In genomic region chr19:26731121-26731520, GRCm38 (mm10) we compare ENCODE assay signal across 23 mouse cellular contexts.
A peak's percentile ranks its signal among the peaks of the same experiment; 100 is the strongest.
DNase-seq lines count a peak whose midpoint lies in the region; ATAC-seq and TF ChIP-seq lines count a peak whose summit lies in the region.
"Had no signal": no experiment of that assay in that cellular context is flagged by ENCODE, and none has a peak within 500 bp of the region (broad histone marks: within the 10 kb centered on the region; RNA-seq: fewer than 3 reads in every experiment).

No protein-coding gene starts in this region.

- TF ChIP-seq POLR2A in limb, embryonic 14.5 days (IDR thresholded peaks at IDR 0.05; ENCODE audit: borderline replicate concordance, extremely low read depth, insufficient read depth, insufficient read length), result no peak

- no peak overlapping the region for H3K4me2 ChIP-seq in forebrain, embryonic 13.5 days
- H3K4me2 ChIP-seq in forebrain, embryonic 12.5 days, result no peak overlapping the region
- peak overlapping the region; percentile 18 for H3K4me2 ChIP-seq in embryonic facial prominence, embryonic 14.5 days (ENCODE audit: low read depth, low read length)
- H3K4me2 ChIP-seq in limb, embryonic 14.5 days (replicated peaks; ENCODE audit: low read depth, low read length, severe bottlenecking), result no peak overlapping the region
- H3K4me2 ChIP-seq: heart, embryonic 11.5 days; hindbrain, embryonic 14.5 days; liver, embryonic 11.5 days; midbrain, embryonic 15.5 days; neural tube, embryonic 15.5 days had no signal

- no peak overlapping the region for H3K27ac ChIP-seq in forebrain, embryonic 13.5 days
- no peak overlapping the region for H3K27ac ChIP-seq in forebrain, embryonic 12.5 days
- H3K27ac ChIP-seq in embryonic facial prominence, embryonic 14.5 days (replicated peaks; ENCODE audit: low read depth, low read length), result peak overlapping the region; percentile 39
- H3K27ac ChIP-seq in limb, embryonic 14.5 days (replicated peaks; ENCODE audit: low read depth, low read length), result 0 out of 2 replicates have a peak overlapping the region, but pooled peaks have one; percentile 26
- H3K27ac ChIP-seq: hindbrain, embryonic 14.5 days; midbrain, embryonic 15.5 days; neural tube, embryonic 15.5 days had no signal

- intact Hi-C loops in heart, postnatal 25 days (cut with DNase I), result loop anchor here (5.0 kb wide), 1 partner anchor 696 kb away; the partner anchor contains the start of gene Pum3

- no peak overlapping the region for H3K4me3 ChIP-seq in forebrain, embryonic 13.5 days
- no peak overlapping the region for H3K4me3 ChIP-seq in forebrain, embryonic 12.5 days (replicated peaks)
- H3K4me3 ChIP-seq in embryonic facial prominence, embryonic 14.5 days (ENCODE audit: low read depth, low read length), result no peak overlapping the region
- H3K4me3 ChIP-seq in limb, embryonic 14.5 days (replicated peaks; ENCODE audit: low read length), result no peak overlapping the region
- H3K4me3 ChIP-seq: midbrain, embryonic 15.5 days; neural tube, embryonic 15.5 days had no signal

- no peaks in the 10 kb centered on the region for H3K9me3 ChIP-seq in forebrain, embryonic 13.5 days (replicated peaks)
- no peaks in the 10 kb centered on the region for H3K9me3 ChIP-seq in forebrain, embryonic 12.5 days
- no peaks in the 10 kb centered on the region for H3K9me3 ChIP-seq in embryonic facial prominence, embryonic 14.5 days (ENCODE audit: control insufficient read depth, low read length)
- H3K9me3 ChIP-seq in limb, embryonic 14.5 days (ENCODE audit: control insufficient read depth, low read length), result no peaks in the 10 kb centered on the region
- H3K9me3 ChIP-seq: midbrain, embryonic 15.5 days; neural tube, embryonic 15.5 days had no signal

- H3K4me1 ChIP-seq in forebrain, embryonic 13.5 days, result peaks cover 26% of the 10 kb centered on the region
- H3K4me1 ChIP-seq in forebrain, embryonic 12.5 days, result peaks cover 7% of the 10 kb centered on the region
- peaks cover 35% of the 10 kb centered on the region for H3K4me1 ChIP-seq in embryonic facial prominence, embryonic 14.5 days (ENCODE audit: control insufficient read depth, insufficient read depth, low read length)
- H3K4me1 ChIP-seq in limb, embryonic 14.5 days (ENCODE audit: control insufficient read depth, insufficient read depth, low read length), result peaks cover 30% of the 10 kb centered on the region

- no peaks in the 10 kb centered on the region for H3K36me3 ChIP-seq in forebrain, embryonic 13.5 days (ENCODE audit: poor library complexity, severe bottlenecking)
- no peaks in the 10 kb centered on the region for H3K36me3 ChIP-seq in forebrain, embryonic 12.5 days (replicated peaks)
- H3K36me3 ChIP-seq in embryonic facial prominence, embryonic 14.5 days (ENCODE audit: control insufficient read depth, insufficient read depth, low read length), result no peaks in the 10 kb centered on the region
- H3K36me3 ChIP-seq in limb, embryonic 14.5 days (ENCODE audit: control insufficient read depth, insufficient read depth, low read length), result no peaks in the 10 kb centered on the region; the same call in 1 of the 2 replicates
- H3K36me3 ChIP-seq: midbrain, embryonic 15.5 days; neural tube, embryonic 15.5 days had no signal

- DNase-seq in heart, adult 11 months, result peak; percentile 84
- DNase-seq in heart, postnatal 25 days (ENCODE audit: low spot score), result no peak
- DNase-seq in embryonic facial prominence, embryonic 14.5 days (ENCODE audit: low spot score), result no peak
- no peak for DNase-seq in limb, embryonic 14.5 days (ENCODE audit: low spot score)
- DNase-seq in ovary, postnatal 36 days (ENCODE audit: low spot score), result no peak
- no peak for DNase-seq in ovary, adult 18-20 months (ENCODE audit: low spot score)
- DNase-seq: adrenal gland, adult 8-10 months; gastrocnemius, postnatal 25 days; heart, postnatal 4 days; kidney, postnatal 14 days; layer of hippocampus, adult 9-11 months; right cerebral cortex, adult 18-20 months; spleen, adult 18-20 months; thymus, postnatal 14 days had no signal

- H3K9ac ChIP-seq in forebrain, embryonic 13.5 days, result no peak overlapping the region
- H3K9ac ChIP-seq in forebrain, embryonic 12.5 days, result no peak overlapping the region
- H3K9ac ChIP-seq in embryonic facial prominence, embryonic 14.5 days (ENCODE audit: low read depth, low read length), result no peak overlapping the region
- H3K9ac ChIP-seq in limb, embryonic 14.5 days (ENCODE audit: low read depth, low read length, severe bottlenecking), result no peak overlapping the region
- H3K9ac ChIP-seq: hindbrain, embryonic 14.5 days; midbrain, embryonic 15.5 days; neural tube, embryonic 15.5 days had no signal

- ATAC-seq in forebrain, embryonic 13.5 days, result 0 out of 2 replicates have a peak, but pooled peaks have one; percentile 29
- no peak for ATAC-seq in forebrain, embryonic 12.5 days (ENCODE audit: low FRiP score)
- no peak for ATAC-seq in embryonic facial prominence, embryonic 14.5 days (ENCODE audit: low read depth)
- ATAC-seq in limb, embryonic 14.5 days (ENCODE audit: low FRiP score, low read depth), result no peak
- ATAC-seq: intestine, postnatal 0 days had no signal

- no peaks in the 10 kb centered on the region for H3K27me3 ChIP-seq in forebrain, embryonic 13.5 days
- H3K27me3 ChIP-seq in forebrain, embryonic 12.5 days, result no peaks in the 10 kb centered on the region
- no peaks in the 10 kb centered on the region for H3K27me3 ChIP-seq in embryonic facial prominence, embryonic 14.5 days (replicated peaks; ENCODE audit: control insufficient read depth, insufficient read depth, low read length)
- H3K27me3 ChIP-seq in limb, embryonic 14.5 days (ENCODE audit: control insufficient read depth, insufficient read depth, low read length), result no peaks in the 10 kb centered on the region
- H3K27me3 ChIP-seq: CH12.LX; midbrain, embryonic 15.5 days; neural tube, embryonic 15.5 days had no signal

- 94% methylated on average over 4 of the region's 4 CpGs for WGBS in forebrain, embryonic 13.5 days
- 89% methylated on average over 4 of the region's 4 CpGs for WGBS in forebrain, embryonic 12.5 days
- WGBS in embryonic facial prominence, embryonic 14.5 days, result 59% methylated on average over 4 of the region's 4 CpGs
- WGBS in limb, embryonic 14.5 days, result 74% methylated on average over 4 of the region's 4 CpGs

Comparison
In these comparisons a context has a peak if more than half of its experiments do, and no peak if none do; other contexts are left out.
1. H3K27ac ChIP-seq: peak in embryonic facial prominence, embryonic 14.5 days (single experiment) and limb, embryonic 14.5 days (single experiment); none in forebrain, embryonic 13.5 days (single experiment) and forebrain, embryonic 12.5 days (single experiment).